Mouse (Mus musculus): ENCODE measurements at regions not wholly inside any gene's neighbourhood (a gene's known extent, or its start where the extent isn't known, plus 50 kb on each side); places are given as distances from the start of the nearest gene placed in this dataset.

DNA sequence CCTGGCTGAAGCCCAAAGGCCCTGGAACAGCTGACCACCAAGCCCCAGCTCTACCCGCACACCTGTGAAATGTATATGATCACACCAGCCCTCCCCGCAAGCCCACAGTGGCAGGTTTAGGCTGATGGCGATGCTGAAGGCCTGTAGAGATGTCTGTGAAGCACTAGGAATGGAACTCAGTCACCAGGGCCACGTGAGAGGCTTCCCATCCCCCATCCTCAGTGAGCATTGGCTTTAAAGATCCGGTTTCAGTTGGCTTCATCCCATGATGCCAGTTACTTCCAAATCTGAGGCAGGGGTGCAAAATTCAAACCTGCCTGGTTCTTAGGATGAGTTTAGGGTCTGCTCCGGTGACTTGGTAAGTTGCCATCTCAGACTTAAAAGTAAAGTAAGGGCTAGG is 91.9 kb downstream of the Rpl14 start:
- TF ChIP-seq POLR2A (IDR thresholded peaks at IDR 0.05; ENCODE audit: insufficient read depth, low read depth, low read length) = no peak
- no peak for TF ChIP-seq CTCF (IDR thresholded peaks at IDR 0.05)
- no peak for TF ChIP-seq EP300 (IDR thresholded peaks at IDR 0.05; ENCODE audit: insufficient read depth, low read depth, low read length)
